Mouse (Mus musculus): ENCODE data around the gene Kif22. TPM values are rescaled to one million over a fixed set of nuclear protein-coding genes. Genes with fewer than 3 reads are reported as not detected.

Kif22 gene
- total RNA-seq, 2 experiments from 2014 or later, result 21.7 to 26.2 TPM

DNA sequence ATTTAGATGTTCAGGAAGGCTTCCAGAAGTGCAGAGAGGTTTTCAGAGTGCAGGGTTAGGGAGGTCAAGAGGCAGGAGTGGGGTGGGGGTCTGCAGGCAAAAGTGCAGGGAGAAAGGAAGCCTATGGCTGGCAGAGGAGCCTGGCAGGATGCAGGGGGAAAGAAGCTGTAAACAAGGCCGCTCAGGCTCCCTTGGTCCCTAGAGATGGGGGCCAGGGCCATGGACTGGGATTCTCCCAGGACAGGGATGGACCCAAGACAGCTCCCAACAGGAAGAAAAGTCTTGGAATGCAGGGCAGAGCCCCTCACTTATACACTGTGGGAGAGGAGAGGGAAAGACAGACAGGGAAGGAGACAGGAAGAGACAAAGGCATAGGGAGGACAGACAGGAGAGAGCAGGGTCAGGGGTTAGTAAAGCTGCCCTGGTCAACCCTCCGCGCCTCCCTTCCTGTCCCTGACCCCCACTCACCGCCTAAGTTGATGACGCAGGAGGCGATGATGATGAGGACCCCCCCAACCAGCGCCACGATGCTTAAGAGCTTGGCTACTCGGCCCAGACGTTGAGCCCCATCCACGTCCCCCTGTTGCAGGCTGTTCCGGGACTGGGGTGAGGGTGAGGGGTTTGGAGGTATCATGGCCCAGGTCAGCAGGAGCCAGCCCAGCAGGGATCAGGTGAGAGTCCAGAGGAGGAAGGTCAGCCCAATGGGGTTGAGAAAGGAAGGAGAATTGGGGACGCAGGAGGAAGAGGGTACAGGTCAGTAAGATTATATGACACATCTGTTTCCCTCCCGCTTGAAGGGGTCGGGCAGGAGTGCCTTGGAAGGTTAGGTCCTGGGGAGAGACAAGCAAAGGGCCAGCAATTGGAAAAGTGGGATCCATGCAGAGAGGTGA is 23.6 kb downstream of the Kif22 start:
- DNase-seq (ENCODE audit: low spot score in 2 of 2), result peak in 1 of 2 experiments; percentile 14

DNA sequence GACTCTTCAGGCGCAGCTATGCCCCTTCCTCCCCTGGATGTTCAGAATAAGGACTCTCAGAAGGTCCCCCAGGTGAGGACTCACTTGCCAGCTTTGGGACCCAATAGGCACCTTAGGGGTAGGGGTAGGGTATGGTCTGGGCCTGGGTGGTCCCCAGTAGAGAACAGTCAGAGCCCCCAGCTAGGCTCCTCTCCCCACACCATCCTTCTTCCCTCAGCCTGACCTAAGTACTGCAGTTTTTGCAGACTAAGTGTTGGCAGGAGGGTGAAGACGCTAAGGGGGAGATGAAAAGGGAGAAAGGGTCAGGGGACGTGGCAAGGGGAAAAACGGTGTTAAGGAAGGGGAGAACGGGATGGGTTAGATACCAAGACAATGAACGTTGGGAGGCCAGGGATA is 24.3 kb downstream of the Kif22 start:
- no peak for DNase-seq (ENCODE audit: low spot score in 2 of 2)

DNA sequence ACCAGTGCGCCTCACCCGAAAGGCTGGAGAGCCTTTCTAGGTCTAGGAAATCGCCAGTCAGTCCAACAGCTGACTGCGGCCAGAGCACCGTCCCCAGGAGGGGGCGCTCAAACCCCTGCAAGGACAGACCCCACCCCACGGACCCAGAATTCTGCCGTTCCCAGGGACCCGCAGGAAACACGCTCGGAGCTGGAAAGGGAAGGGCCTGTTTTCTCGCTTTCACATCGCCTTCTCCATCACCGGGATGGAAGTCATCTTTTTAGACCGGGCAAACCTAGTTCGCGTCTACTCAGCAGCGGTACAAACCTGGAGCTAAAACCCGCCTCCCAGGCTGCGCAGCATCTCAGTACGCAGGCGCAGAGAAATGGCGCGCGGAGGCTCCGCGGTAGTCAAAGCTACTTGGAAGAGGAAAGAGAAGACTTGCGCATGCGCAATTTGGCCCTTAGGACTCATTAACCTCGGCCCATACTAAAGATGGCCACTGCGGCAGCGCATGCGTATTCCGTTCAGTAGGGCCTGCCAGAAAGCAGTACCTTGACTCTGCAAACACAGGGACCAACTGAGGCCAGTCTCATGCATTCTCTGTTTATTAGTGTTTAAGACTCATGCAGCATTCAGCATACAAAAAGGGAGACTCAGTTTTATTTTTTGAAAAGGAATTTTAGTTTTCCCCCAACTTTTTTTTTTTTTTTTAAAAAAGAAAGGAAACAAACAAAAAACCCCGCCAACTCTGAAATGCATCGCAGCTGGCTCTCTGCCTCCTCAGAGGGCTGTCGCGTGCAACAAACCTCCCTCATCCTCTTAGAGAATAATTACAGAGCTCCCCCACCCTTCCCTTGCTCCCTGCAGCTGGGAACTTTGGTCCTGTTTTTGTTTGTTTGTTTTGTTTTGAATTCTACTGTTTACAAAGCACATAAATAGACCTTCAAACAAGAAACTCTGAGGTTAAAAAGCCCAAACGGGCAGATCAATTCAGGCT is 25.0 kb downstream of the Kif22 start, which contains the start of gene Pagr1a:
Gene Pagr1a, minus strand, starts transcription at position 382 of the 979 bp plus-strand sequence.
- peak; percentile 90 to 97 for DNase-seq (ENCODE audit: low spot score in 2 of 2)

DNA sequence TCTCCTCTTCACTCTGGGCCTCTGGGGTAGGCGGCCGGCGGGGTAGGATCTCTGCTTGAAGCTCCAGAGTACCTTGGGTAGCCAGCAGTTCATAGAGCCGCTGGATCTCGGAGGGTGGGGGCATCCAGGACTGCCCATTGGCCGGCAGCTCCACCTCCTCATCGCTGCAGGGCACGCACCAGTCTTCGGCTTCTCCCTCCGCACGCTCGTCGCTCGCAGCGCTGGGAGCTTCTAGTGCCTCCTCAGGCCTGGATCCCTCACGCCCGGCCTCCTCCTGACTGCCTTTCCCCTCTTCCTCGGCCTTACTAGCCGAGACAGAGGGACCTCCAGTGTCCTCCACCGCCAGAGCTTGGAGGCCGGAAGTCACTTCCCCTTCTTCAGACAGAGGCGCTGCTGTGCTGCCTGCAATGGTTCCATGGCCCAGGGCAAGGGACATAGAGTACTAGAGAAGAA is 25.8 kb downstream of the Kif22 start:
- DNase-seq (ENCODE audit: low spot score in 2 of 2), result peak; percentile 25 to 65

DNA sequence TGATC is 26.0 kb downstream of the Kif22 start, which contains the start of gene Pagr1b:
Gene Pagr1b, minus strand, starts transcription at position 4 of the 5 bp plus-strand sequence.
- DNase-seq (ENCODE audit: low spot score in 2 of 2), result no peak

DNA sequence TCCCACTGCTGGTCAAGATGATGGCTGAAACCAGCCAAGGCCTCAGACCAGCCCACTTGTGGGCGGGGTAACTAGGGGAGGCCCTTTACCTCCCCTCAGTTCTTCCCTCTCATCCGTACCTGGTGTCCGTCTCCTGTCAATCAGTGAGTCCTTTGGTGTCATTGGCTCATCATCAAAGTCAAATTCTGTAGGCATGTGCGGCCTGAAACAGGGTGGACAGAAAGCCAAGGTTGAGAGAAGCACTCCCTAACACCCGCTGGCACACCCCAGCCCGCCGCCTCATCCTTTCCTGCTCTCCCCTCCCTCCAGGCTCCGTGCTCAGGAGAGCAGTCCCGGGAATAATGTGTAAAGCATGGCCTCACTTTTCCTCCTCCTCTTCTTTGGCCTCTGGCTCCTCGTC is 26.2 kb downstream of the Kif22 start:
- DNase-seq (ENCODE audit: low spot score in 2 of 2), result peak in 1 of 2 experiments; percentile 14

DNA sequence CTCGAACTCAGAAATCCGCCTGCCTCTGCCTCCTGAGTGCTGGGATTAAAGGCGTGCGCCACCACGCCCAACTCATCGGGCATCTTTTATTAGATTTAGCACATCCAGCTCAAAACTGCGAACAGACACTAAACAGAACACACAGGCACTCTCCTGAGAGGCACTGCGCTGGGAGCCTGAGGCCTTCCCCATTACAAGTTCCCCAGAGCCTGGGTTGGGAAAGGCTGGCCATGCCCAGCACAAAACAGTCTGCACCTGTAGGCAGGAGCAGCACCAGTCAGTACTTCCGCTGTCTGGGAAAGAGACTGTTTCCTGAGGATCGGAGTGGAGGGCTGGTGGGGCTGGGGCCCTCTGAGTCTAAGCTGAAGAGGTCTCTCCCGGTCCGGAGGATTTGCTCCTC is 27.3 kb downstream of the Kif22 start:
- DNase-seq (ENCODE audit: low spot score in 2 of 2), result no peak

DNA sequence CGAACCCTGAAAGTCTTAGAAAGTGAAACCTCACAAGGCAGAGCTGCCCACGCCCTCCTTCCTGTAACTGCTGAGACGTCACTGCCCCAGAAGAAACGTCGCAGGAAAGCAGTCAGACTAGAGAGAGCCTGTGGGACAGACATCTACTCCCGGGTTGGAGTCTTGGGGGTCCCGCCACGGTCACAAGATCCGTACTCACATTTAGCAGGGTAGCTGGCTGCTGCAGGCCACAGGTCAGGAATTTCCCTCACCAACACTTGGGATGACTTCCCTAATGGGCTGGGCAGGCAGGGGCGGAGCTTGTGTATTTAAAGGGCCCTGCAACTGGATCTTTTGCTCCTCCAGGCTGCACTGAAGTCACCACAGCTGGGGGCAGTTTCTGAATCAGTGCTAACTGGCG is 28.0 kb downstream of the Kif22 start, which contains the start of gene Mvp:
Gene Mvp, minus strand, starts transcription at position 302 of the 400 bp plus-strand sequence.
- peak in 1 of 2 experiments; percentile 54 for DNase-seq (ENCODE audit: low spot score in 2 of 2)

DNA sequence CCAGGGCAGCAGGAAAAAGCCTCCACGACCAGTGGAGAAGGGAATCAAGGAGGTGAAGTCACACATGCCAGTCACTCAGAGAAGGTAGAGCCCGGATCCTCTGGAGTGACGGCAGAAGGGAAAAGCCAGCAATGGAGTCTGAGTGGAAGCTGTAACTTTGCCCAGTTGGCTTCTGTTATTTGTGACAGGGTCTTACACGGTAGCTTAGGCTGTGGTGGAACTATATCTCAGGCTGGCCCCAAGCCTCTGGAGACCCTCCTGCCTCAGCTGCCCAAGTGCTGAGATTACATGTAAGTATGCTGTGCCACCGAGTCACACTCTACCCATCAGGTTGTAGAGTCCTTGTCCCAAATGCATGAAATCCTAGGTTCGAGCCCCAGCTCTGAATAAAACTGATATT is 28.9 kb downstream of the Kif22 start:
- no peak for DNase-seq (ENCODE audit: low spot score in 2 of 2)

DNA sequence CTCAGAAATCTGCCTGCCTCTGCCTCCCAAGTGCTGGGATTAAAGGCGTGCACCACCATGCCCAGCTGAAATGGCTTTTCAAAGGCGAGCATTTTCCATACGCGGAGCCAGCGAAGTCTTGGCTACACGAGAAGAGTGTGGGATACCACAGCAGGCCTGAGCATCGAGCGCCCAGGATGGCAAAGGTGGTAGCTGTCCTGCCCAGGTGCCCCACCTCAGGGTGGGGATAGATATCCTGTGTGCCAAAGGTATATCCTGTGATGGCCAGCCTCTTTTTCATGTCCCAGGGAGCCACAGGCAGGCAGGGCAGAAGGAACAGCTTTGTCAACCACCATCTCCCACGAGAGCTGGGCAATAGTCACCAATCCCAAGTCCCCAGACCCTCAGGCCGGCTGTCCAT is 29.4 kb downstream of the Kif22 start:
- DNase-seq (ENCODE audit: low spot score in 2 of 2), result no peak

DNA sequence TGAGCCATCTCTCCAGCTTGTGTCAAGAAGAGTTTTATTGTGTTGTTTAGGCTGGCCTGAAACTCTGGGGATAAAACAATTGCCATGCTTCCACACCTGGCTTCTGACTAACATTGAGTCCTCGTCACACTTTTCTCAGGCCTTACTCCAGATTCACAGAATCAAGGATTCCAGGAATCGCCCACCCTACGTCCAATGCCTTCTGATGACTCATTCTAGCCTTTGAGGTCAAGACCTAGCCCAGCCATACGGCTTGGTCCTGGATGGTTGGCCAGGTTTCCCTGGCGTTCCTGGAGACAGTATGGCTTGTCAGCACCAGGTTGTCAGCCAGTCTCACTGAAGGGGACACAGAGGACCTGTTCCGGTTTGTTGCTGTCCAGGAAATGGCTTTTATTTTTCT is 29.9 kb downstream of the Kif22 start:
- DNase-seq (ENCODE audit: low spot score in 2 of 2), result no peak

DNA sequence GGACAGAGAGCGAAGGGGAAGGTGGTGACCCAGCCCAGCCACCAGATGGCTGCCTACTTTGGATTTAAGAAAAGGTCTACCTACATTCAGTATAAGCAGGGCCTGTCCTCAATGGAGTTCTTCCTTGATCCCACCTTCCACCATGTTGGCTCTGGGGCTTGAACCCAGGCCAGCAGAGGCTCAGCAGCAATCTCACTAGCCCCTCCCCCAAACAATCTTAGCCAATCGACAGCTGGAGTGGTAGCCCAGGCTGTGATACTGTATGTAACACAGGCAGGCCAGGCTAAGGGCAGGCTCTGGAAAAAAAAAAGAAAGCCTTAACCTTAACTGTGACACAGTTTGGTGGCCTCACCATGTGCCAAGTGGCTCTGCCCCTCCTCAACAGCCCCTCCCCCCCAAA is 30.6 kb downstream of the Kif22 start:
- no peak for DNase-seq (ENCODE audit: low spot score in 2 of 2)

DNA sequence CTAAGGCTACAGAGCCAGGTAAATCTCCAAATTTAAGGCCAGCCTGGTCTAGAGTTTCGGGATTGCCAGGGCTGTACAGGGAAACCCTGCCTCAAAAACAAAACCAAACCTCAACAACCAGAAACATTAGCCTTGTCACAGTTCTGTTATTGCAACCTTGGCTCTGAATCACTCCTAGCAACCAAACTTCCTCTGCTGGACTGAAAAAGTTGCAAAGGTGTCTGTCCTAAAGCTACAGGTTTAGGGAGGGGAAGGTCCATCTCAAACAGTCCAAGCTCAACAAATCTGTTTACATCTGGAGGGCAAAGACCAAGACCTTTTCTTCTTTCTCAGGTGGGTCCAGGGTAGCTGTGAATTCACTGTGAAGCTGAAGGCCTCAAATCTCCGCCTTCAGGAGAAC is 31.2 kb downstream of the Kif22 start:
- DNase-seq (ENCODE audit: low spot score in 2 of 2), result no peak

DNA sequence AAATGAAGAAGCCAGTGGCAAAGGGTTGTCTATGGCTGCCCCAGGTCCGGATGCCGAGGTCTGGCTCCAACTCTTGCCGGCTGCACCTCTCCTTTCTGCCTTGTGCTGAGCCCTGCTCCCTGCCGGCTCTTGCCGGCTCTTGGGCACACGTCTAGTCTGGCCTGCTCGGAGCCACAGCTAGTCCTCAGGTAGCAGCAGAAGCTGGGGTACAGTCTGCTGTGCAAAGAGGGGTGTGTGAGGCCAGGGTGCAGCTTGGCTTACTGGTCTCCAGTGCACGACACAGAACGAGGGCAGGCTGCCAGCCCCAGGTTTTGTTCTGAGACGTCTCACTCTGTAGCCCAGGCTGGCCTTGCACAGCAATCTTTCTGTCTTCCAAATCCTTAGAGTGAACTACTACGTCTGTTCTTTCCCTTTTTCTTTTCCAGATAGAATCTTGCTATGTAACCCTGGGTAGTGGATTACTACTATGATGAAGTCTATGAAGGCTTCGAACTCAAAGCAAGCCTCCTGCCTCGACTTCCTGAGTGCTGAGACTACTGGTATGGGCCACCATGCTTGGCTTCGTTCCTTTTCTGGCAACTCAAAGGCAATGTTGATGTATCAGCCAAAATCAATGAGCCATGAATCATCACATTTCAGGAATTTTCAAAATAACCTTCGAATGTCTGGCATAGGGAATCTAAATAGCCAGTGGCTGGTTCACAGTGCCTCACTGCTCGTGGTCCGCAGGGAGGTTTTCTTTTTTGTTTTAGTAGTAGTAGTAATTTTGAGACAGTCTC is 32.8 kb downstream of the Kif22 start:
- DNase-seq (ENCODE audit: low spot score in 2 of 2), result no peak

DNA sequence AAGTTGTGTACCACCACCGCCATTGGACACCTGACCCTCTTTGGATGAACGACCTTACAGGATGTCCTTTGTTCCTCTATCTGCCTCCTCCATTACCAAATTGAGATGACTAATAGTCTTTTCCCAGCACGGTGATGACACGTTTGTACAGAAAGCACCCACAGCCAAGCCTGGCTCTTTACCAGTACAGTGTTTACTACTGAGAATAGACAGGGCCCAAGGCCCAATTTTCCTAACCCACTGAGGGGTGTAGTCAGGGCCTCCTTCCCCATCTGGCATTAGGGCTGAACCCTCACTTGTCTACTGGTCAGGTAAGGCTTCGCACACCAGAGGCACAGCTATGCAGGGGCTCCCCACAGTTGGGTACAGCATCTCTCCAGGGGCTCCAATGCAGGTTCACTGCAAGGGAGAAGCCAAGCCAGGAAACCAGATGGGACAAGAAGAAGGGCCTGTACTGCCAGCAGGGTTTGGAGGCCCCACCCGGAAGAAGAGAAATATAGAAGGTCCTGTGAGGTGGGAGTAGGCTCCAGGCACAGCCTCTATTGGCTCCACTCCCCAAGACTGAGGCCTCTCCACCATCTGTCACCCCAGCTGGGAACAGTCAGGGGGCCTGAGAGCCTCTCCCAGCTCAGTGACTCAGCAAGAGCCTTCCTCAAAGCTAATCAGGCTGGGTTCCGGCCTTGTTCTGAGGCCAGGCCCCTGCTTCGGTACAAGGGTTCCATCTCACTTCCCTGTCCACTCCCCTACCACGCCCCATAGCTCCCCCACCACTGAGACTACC is 33.8 kb downstream of the Kif22 start:
- DNase-seq (ENCODE audit: low spot score in 2 of 2), result peak in 1 of 2 experiments; percentile 66

DNA sequence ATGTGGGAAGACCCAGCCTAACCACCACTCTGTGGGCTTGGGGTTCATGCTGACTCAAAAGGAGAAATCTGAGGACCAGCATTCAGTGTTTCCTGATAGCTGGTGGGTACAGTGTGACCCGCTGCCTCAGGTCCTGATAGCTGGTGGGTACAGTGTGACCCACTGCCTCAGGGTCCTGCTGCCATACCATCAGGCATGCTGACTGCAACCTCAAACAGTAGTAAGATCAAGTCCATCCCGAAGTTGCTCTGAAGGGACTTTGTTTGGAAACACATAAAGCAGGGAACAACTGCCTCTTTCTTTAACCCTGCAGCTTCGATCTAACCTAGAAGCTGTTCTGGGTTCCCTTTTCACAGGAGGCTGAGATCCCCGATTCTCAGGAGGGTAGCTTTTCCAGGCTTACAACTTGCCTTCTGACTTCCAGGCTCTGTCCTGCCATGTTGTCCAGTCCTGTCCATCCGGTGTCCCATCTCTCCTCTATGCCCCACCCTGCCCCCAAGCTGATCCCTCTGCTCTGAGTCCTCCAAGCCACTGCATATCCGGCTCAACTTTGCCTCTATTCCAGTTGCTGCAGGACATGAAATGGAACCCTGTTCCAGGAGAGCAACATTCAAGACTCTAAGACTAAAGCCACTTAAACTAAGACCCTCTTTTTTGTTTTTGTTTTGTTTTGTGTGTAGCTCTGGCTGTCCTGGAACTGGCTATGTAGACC is 34.8 kb downstream of the Kif22 start:
- no peak for DNase-seq (ENCODE audit: low spot score in 2 of 2)

DNA sequence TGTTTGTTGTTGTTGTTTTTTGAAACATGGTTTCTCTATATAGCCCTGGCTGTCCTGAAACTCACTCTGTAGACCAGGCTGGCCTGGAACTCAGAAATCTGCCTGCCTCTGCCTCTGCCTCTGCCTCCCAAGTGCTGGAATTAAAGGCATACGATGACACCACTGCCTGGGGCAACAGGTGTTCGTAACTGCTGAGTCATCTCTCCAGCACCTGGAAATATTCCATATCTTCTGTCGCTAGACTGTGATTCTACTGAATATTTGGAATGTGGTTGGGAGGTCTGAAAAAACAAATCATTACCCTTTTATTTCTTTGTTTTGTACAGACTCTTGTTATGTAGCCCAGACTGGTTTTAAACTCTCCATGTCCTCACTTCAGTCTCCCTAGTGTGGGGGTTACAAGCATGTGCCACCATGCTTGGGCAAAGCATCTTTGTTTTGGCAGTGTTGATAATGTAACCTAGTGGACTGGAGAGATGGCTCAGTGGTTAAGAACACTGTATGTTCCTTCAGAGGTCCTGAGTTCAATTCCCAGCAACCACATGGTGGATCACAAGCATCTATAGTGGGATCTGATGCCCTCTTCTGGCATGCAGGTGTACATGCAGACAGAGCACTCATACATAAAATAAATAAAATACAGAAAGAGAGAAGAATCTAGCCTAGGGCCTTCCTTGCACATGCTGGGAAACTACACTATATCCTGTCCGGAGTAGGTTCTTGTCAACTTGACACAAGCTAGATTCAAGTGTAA is 38.0 kb downstream of the Kif22 start:
- no peak for DNase-seq (ENCODE audit: low spot score in 2 of 2)

DNA sequence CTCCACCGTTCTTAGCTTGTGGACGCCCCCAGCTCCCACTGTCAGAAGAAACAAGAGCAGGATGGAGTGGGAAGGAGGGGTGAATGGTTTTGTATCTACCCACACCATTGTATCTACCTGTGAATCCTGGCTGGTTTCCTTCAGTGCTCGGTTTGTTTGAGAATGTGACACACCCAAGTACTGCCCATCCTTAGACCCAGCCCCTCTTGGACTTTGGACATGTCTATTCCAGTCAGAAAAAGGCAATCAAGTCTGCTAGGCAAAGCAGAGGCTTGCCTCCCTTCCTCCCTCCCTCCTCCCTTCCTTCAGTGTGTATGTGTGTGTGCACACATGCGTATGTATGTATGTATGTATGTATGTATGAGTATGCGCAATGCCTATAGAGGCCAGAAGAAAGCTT is 38.7 kb downstream of the Kif22 start:
- DNase-seq (ENCODE audit: low spot score in 2 of 2), result no peak

DNA sequence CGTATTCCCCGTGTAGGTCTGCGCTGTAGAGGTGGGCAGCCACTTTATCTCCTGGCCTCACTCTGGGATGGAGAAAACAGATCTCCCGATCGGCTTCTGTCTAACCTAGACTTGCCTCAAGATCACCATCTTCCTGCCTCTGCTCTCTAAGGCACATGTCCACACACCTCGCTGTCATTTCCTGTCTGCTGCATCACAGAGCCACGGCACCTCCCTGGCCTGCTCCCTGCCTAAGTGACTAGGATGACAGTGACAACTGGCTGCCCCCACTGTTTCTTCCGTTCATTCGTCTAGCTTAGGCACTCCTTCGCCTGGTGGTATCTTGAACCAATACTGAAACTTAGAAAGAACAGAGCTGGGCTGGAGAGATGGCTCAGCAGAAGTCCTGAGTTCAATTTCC is 42.7 kb downstream of the Kif22 start:
- DNase-seq (ENCODE audit: low spot score in 2 of 2), result no peak
